ENCODE assay signal across 23 mouse cellular contexts in the genomic region with DNA sequence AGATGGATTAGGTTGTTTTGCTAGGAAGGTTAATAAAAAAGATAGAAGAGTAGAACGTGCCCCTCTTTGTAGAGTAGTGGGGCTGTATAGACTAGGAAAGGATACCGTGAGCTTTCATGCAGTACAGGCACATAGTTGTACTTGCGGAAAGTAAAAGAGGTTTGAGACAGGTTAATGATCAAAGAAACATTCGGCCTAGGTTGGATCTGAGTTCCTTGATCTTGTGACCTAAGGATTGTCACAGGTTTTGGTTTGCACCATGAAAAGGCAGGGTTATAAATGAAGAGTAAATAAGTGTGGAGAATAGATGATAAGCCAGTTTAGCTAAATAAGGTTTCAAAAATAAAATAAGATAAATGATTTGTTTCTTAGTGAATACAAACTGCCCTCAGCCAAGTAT. TPM values are rescaled to one million over a fixed set of nuclear protein-coding genes. Genes with fewer than 3 reads are reported as not detected.
DNase-seq lines count a peak whose midpoint lies in the region; ATAC-seq and TF ChIP-seq lines count a peak whose summit lies in the region.
"Had no signal": no experiment of that assay in that cellular context is flagged by ENCODE, and none has a peak within 500 bp of the region (broad histone marks: within the 10 kb centered on the region; RNA-seq: fewer than 3 reads in every experiment).

No protein-coding gene starts in this region.

- peak; percentile 70 for DNase-seq in kidney, adult 2 months
- DNase-seq in kidney, postnatal 14 days = no peak
- peak; percentile 68 for DNase-seq in kidney, adult 9 months
- DNase-seq in kidney, postnatal 25 days = no peak
- peak; percentile 59 for DNase-seq in liver, adult 2 months (ENCODE audit: extremely low read depth, low read depth, low spot score)
- DNase-seq: adrenal gland, adult 2 months; adrenal gland, adult 8-10 months; adrenal gland, postnatal 10 days; adrenal gland, postnatal 14 days; adrenal gland, postnatal 25 days; adrenal gland, postnatal 36 days; B cell, adult 2 months; cerebellum, adult 11 months; cerebellum, adult 11-12 months; cerebellum, adult 18-20 months had no signal

- H3K9me3 ChIP-seq in liver, embryonic 12.5 days (replicated peaks) = no peaks in the 10 kb centered on the region
- H3K9me3 ChIP-seq: G1E had no signal

- no peak overlapping the region for H3K4me3 ChIP-seq in kidney, adult 2 months (ENCODE audit: insufficient read depth, low read depth, low read length)
- H3K4me3 ChIP-seq in liver, adult 2 months (ENCODE audit: insufficient read depth, low read depth, low read length) = no peak overlapping the region
- H3K4me3 ChIP-seq in liver, embryonic 12.5 days = no peak overlapping the region

- no peak overlapping the region for H3K9ac ChIP-seq in liver, adult 2 months (ENCODE audit: low read depth, low read length)
- H3K9ac ChIP-seq in liver, embryonic 12.5 days = no peak overlapping the region

- TF ChIP-seq POLR2A in kidney, adult 2 months (IDR thresholded peaks at IDR 0.05; ENCODE audit: low read depth, low read length) = no peak
- TF ChIP-seq POLR2A in liver, adult 2 months (IDR thresholded peaks at IDR 0.05; ENCODE audit: extremely low read depth, insufficient read depth, low read length) = no peak

- TF ChIP-seq CTCF in kidney, adult 2 months (conservative IDR thresholded peaks at IDR 0.05; ENCODE audit: insufficient read depth, insufficient read length, low read depth, low read length) = no peak
- TF ChIP-seq CTCF in liver, adult 2 months (IDR thresholded peaks at IDR 0.05; ENCODE audit: low read depth, low read length) = no peak

- H3K4me1 ChIP-seq in kidney, adult 2 months (ENCODE audit: control insufficient read depth, insufficient read depth, low read length) = peaks cover 12% of the 10 kb centered on the region
- peaks cover 19% of the 10 kb centered on the region for H3K4me1 ChIP-seq in liver, adult 2 months (ENCODE audit: control insufficient read depth, insufficient read depth, low read length)
- H3K4me1 ChIP-seq in liver, embryonic 12.5 days = peaks cover 25% of the 10 kb centered on the region

- no peak for ATAC-seq in liver, embryonic 12.5 days
- ATAC-seq: activated CD4-positive, CD25-positive, alpha-beta regulatory T cell, adult 4 months; CD4-positive, CD25-positive, alpha-beta regulatory T cell, adult 4 months; Patski had no signal

- H3K79me2 ChIP-seq in liver, adult 2 months (ENCODE audit: control insufficient read depth, insufficient read depth, low read length) = no peaks in the 10 kb centered on the region

- 40% methylated on average over 4 of the region's 4 CpGs for WGBS in kidney, adult 2 months
- 72% methylated on average over 4 of the region's 4 CpGs for WGBS in liver, adult 2 months
- 75% methylated on average over 4 of the region's 4 CpGs for WGBS in liver, embryonic 12.5 days (ENCODE audit: insufficient replicate concordance)

- H3K27me3 ChIP-seq in kidney, adult 2 months (replicated peaks; ENCODE audit: control insufficient read depth, insufficient read depth, low read length) = no peaks in the 10 kb centered on the region
- no peaks in the 10 kb centered on the region for H3K27me3 ChIP-seq in liver, adult 2 months (ENCODE audit: control insufficient read depth, insufficient read depth, low read length)
- no peaks in the 10 kb centered on the region for H3K27me3 ChIP-seq in liver, embryonic 12.5 days (replicated peaks)
- H3K27me3 ChIP-seq: CH12.LX, Patski had no signal

- H3K27ac ChIP-seq in kidney, adult 2 months (ENCODE audit: insufficient read depth, low read depth, low read length) = no peak overlapping the region
- H3K27ac ChIP-seq in liver, adult 2 months (replicated peaks; ENCODE audit: insufficient read depth, low read depth, low read length) = no peak overlapping the region
- H3K27ac ChIP-seq in liver, embryonic 12.5 days = no peak overlapping the region

- H3K4me2 ChIP-seq in liver, embryonic 12.5 days = no peak overlapping the region

- no peaks in the 10 kb centered on the region for H3K36me3 ChIP-seq in kidney, adult 2 months (ENCODE audit: control insufficient read depth, insufficient read depth, low read length)
- H3K36me3 ChIP-seq in liver, adult 2 months (ENCODE audit: control insufficient read depth, insufficient read depth, low read length) = peaks cover under 1% of the 10 kb centered on the region; the same call in 1 of the 2 replicates
- H3K36me3 ChIP-seq in liver, embryonic 12.5 days = peaks cover 14% of the 10 kb centered on the region

RNA-seq across cellular contexts. Expression of gene Snhg11, which starts 11.3 kb away (rescaled TPM):
- 35.3 and 58.4 TPM in 2 replicates for polyA plus RNA-seq in kidney, adult 2 months (2012; rRNA removed)
- 0.74 and 0.92 TPM in 2 replicates for total RNA-seq in liver, adult 2 months (2014; rRNA removed)
- 2.2 and 3.5 TPM in 2 replicates for polyA plus RNA-seq in liver, adult 2 months (2012; rRNA removed)
- 2.2 and 2.4 TPM in 2 replicates for polyA plus RNA-seq in liver, embryonic 12.5 days (2016; fragmentation: Nextera tagmentation; extraction: Ambion mirVana)
- total RNA-seq: MEL had no signal
- polyA plus RNA-seq: C2C12, G1E, Patski had no signal

RNA-seq across cellular contexts. Expression of gene Ralgapb, which starts 45.5 kb away (rescaled TPM):
- 25.6 and 30.6 TPM in 2 replicates for polyA plus RNA-seq in kidney, adult 2 months (2012; rRNA removed)
- 9.7 and 9.9 TPM in 2 replicates for total RNA-seq in liver, adult 2 months (2014; rRNA removed)
- 5.6 and 6.1 TPM in 2 replicates for polyA plus RNA-seq in liver, adult 2 months (2012; rRNA removed)
- polyA plus RNA-seq in liver, embryonic 12.5 days (2016; fragmentation: Nextera tagmentation; extraction: Ambion mirVana) = 10.5 TPM in 2 replicates

RNA-seq across cellular contexts. Expression of gene Lbp, which starts 57.9 kb away (rescaled TPM):
- 19.8 and 27.2 TPM in 2 replicates for polyA plus RNA-seq in kidney, adult 2 months (2012; rRNA removed)
- 66.8 and 85.7 TPM in 2 replicates for total RNA-seq in liver, adult 2 months (2014; rRNA removed)
- polyA plus RNA-seq in liver, adult 2 months (2012; rRNA removed) = 164 and 230 TPM in 2 replicates
- 12.9 and 14.4 TPM in 2 replicates for polyA plus RNA-seq in liver, embryonic 12.5 days (2016; fragmentation: Nextera tagmentation; extraction: Ambion mirVana)
- total RNA-seq: G1E, MEL had no signal
- polyA plus RNA-seq: C2C12, G1E had no signal

Comparison
In these comparisons a context has a peak if more than half of its experiments do, and no peak if none do; other contexts are left out.
1. DNase-seq: peak in kidney, adult 2 months (single experiment), kidney, adult 9 months (single experiment) and liver, adult 2 months (single experiment); none in kidney, postnatal 14 days (single experiment) and kidney, postnatal 25 days (0 of 2).